Mouse (Mus musculus): ENCODE results near the gene Fcgr4. TPM values are rescaled to one million over a fixed set of nuclear protein-coding genes. Genes with fewer than 3 reads are reported as not detected.
A peak's percentile ranks its signal among the peaks of the same experiment; 100 is the strongest.

The Fcgr4 gene
- total RNA-seq, 2 experiments from 2014 or later = 0.36 to 0.56 TPM

DNA sequence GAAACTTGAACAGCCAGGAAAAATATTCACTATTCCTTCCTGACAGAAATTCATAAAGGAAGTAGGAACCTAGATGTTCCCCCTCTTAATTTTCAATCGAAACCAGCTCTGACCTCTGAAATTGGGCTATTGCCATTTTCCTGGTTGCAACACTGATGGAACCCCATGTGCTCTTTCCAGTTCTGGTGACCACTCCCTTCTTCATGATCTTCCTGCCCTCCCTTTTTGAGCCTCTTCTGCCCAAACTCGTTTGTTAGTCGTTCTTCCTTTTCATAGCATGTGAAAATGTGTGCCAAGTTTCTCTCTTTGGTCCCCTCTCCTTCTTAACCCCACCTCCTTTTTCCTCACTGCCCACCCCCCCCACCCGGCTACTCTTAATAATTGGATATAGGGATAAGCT is 7.0 kb upstream of the Fcgr4 start:
- no peak for DNase-seq

GRCm38 (mm10) chr1:171016676-171017356 is 1.9 kb upstream of the Fcgr4 start:
- DNase-seq = no peak

GRCm38 (mm10) chr1:171017468-171018158 is 1.1 kb upstream of the Fcgr4 start:
- no peak for DNase-seq

- DNase-seq = no peak
These were observed 711 bp downstream of the Fcgr4 start for GRCm38 (mm10) chr1:171019311-171019950.

GRCm38 (mm10) chr1:171031752-171032151 is 13.0 kb downstream of the Fcgr4 start:
- DNase-seq = no peak

- no peak for DNase-seq
These were observed 14.0 kb downstream of the Fcgr4 start for GRCm38 (mm10) chr1:171032691-171033090.

- peak; percentile 14 for DNase-seq
These were observed 14.5 kb downstream of the Fcgr4 start for GRCm38 (mm10) chr1:171033196-171033595.

DNA sequence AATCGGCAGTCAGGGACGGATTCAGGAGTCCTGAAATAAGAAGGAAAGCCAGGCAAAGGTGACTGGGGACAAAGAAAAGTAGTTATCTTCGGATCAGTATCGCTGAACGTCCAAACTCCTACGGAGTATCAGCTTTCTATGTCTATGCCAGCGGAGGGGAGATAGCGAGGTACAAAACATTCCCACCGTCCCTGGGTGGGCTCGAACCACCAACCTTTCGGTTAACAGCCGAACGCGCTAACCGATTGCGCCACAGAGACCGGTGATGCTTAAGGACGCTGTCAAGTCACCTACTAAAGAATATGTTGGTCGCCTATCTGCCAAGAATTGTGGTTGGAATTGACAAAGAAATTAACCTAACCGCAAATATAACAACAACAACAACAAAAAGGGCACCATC is 15.0 kb downstream of the Fcgr4 start:
- DNase-seq = peak; percentile 86

DNA sequence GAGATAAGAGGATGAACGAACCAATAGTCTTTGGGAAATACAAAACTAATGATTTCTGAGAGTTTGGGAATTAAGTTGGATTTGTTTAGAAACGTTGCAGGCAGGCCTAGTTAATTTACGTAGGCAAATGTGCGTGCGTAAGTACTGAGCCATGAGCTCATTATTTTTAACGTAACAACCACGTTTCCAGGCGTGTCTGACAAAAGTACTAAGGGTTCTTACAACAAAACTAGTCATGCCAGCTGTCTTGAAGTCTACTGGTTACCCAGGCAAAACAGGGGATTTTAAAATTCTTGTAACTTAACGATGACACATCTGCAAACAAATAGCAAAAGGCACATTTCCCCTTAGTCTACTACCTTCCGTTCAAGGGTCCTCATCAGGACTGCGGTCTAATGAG is 15.5 kb downstream of the Fcgr4 start:
- no peak for DNase-seq

- no peak for DNase-seq
These were observed 16.9 kb downstream of the Fcgr4 start for GRCm38 (mm10) chr1:171035611-171036010.

GRCm38 (mm10) chr1:171036550-171037324 is 18.0 kb downstream of the Fcgr4 start:
- peak; percentile 74 for DNase-seq

GRCm38 (mm10) chr1:171037861-171038721 is 19.4 kb downstream of the Fcgr4 start:
- DNase-seq = peak; percentile 89

DNA sequence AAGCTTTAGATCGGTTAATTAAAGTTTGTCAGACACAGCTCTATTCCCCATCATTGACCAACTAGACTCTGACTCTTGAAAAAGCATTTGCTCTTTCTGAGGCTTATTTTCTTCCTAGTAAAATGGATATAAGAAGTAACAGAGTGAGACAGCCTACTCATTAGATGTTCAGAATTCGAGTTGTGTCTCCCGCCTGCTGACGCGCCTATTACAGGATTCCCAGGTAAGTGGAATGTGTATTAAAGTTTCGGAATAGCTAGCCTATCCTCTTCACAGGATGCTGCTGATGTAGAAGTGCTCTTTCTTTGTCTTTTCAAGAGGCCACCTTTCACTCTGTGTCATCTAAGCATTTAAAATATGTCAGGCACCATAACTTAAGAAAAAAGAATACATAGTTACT is 20.4 kb downstream of the Fcgr4 start:
- DNase-seq = no peak

DNA sequence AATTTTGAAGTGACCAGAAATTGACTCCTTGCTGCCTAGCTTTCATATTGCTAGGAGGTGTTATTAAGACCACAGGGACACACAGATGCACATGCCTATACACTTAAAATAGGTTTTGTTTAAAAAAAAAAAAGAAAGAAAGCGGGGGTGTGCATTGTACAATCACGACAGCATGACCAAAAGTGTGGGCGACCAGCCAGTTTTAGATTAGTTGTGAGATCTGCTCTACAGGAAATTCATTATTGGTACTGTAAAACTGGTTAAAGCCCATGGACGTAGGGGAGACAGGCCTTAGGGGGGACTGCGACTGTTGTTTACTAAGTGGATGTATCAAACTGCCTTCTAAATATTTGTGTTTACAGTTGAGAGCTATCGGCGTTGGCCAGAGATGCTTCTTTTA is 21.2 kb downstream of the Fcgr4 start:
- DNase-seq = no peak

DNA sequence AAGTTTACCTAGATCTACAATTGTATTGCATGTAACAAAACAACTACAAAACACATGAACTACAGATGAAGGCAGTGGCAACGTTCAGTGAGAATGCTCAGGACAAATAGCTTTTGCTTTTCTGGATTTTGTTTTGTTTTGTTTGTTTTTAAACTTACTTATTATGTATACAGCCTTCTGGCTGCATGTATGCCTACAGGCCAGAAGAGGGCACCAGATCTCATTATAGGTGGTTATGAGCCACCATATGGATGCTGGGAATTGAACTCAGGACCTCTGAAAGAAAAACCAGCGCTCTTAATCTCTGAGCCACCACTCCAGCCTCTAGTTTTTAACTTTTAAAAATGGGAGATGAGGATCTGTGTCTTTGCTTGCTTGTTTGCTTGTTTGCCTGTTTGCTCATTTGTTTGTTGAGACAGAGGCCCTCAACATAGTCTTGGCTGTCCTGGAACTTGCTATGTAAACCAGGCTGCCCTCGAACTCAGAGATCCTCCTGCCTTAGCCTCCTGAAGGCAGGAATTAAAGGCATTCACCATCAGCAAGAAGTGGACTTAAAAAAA is 25.0 kb downstream of the Fcgr4 start:
- no peak for DNase-seq

GRCm38 (mm10) chr1:171044365-171045078 is 25.8 kb downstream of the Fcgr4 start:
- peak; percentile 90 for DNase-seq

DNA sequence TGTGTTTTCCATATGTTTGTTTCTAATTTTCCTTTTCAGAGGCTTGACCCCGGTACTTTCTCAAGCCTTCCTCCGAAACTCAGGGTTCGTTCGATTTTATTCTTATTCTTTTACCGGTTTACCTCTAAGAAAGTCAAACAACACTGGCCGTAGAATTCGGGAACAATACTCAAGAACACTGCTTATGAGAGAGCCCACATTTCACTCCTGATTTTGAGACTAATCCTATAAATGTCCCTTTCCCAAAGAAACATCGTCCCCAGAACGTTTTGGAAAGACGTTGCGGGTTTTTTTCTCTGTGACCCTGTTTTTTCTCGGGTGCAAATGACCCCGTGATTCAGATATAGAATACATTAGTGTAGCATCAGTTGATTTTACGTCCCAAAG is 26.4 kb downstream of the Fcgr4 start:
- no peak for DNase-seq

GRCm38 (mm10) chr1:171046501-171046900 is 27.8 kb downstream of the Fcgr4 start:
- DNase-seq = no peak

DNA sequence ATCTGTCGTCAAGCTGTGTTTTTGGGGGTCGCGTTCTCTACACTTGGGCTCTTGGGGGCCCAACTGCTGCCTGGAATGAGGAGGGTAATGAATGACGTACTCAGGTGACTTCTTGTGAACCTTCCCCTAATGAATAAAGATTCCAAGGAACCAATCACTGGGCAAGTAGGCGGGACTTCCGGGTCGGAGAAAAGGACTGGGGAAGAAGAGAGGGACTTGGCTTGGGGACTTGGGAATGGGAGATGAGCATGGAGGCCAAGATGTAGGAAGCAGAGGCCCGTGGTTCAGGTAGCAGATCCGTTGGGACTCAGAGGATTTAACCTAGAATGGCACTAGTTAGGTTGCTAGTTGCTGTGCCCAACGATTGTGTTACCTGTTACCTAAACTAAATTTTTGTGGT is 30.5 kb downstream of the Fcgr4 start:
- DNase-seq = no peak

- no peak for DNase-seq
These were observed 32.1 kb downstream of the Fcgr4 start for GRCm38 (mm10) chr1:171050774-171051173.

DNA sequence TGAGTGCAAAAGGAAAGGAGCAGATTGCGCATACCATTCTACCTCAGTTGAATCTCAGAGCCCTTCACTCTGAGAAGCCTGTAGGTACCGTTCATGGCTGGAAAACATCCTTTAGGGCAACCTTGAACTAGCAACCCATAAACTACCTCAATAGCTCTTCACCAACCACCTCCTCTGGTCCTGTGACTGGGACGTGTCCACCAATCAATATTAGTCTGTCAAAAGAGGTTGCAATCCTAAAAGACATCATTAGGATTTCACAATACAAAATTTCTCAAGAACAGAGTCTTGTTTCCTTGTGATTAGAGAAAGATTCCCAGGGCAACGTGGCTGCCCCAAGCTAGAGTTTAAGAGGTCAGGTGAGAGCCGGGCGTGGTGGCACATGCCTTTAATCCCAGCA is 34.6 kb downstream of the Fcgr4 start:
- DNase-seq = no peak

All from heart, postnatal 4 days (tissue).